Mouse (Mus musculus) cerebellum, adult 2 months (tissue): ENCODE results near the gene Neurl1b.

ENCODE experiments used
- CTCF ChIP-seq: fragments of 200-500 bp; IDR thresholded peaks from 2 replicates; pipeline ENCODE4 v1.5.1; 2011; ENCODE audit warnings: low read depth, mild to moderate bottlenecking, control low read depth, low read length, moderate library complexity, borderline replicate concordance; ENCODE audit not compliant: insufficient read depth
- POLR2A ChIP-seq: fragments of 200-500 bp; IDR thresholded peaks from 2 replicates; pipeline ENCODE4 v1.6.1; 2011; ENCODE audit warnings: low read length, control low read depth, borderline replicate concordance; ENCODE audit not compliant: insufficient read depth

- TF ChIP-seq CTCF: no peak
- no peak for TF ChIP-seq POLR2A
These were observed 48.8 kb downstream of the Neurl1b start for GRCm38 (mm10) chr17:26463432-26463831.
